Mouse (Mus musculus): ENCODE data around the gene Optn.
A peak's percentile ranks its signal among the peaks of the same experiment; 100 is the strongest.
"Not testable (repeated sequence)": the region's sequence is repeated elsewhere in the genome, so short reads cannot be mapped to it uniquely, and the experiment has no call there.

Gene Optn

GRCm38 (mm10) chr2:5063299-5064205, at the start of gene Optn:
Gene Optn (minus strand): TSS chr2:5064051.
- DNase-seq = peak; percentile 67

GRCm38 (mm10) chr2:5112785-5113291, 49.0 kb upstream of the Optn start:
- DNase-seq = no peak

GRCm38 (mm10) chr2:5102891-5103290, 39.0 kb upstream of the Optn start:
- no peak for DNase-seq

GRCm38 (mm10) chr2:5101743-5102245, 37.9 kb upstream of the Optn start:
- DNase-seq = no peak

GRCm38 (mm10) chr2:5099176-5099575, 35.3 kb upstream of the Optn start:
- no peak for DNase-seq

- peak; percentile 7 for DNase-seq
Observed at GRCm38 (mm10) chr2:5097786-5098445, 34.1 kb upstream of the Optn start.

GRCm38 (mm10) chr2:5095316-5095715, 31.5 kb upstream of the Optn start:
- no peak for DNase-seq

DNA sequence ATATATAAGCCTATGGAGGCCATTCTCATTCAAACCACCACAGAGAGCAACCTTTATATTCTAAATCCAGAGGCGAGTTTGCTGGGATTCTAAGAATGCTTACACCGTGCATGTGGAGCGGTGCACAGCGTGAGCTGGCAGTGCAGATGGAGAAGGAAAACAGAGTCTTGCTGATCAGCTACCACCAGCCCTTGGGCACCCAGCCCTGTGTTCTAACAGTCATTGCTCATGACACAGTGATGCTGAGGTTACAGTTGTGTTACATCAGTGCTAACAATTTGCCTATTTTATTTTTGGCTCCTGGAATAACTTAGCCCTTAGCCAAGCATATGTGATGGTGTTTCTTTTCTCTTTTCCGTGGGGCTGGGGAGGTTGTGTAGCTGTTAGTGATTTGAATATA, 31.0 kb upstream of the Optn start:
- DNase-seq = no peak

DNA sequence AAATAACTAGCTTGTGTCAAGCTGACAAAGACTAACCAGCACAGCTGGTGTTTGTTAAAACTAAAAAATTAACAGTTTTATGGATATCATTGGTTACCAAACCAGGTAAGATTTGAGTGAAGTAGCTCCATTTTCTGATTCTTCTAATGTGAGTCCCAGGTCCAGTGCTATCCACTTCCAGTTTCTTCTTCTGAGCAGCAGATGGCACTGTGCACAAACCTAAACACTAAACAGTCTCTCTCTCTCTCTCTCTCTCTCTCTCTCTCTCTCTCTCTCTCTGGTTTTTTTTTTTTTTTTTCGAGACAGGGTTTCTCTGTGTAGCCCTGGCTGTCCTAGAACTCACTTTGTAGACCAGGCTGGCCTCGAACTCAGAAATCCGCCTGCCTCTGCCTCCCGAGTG, 26.5 kb upstream of the Optn start:
- DNase-seq = not testable (repeated sequence)

- DNase-seq = no peak
Observed at GRCm38 (mm10) chr2:5087667-5088066, 23.8 kb upstream of the Optn start.

- DNase-seq = no peak
Observed at GRCm38 (mm10) chr2:5083739-5084138, 19.9 kb upstream of the Optn start.

DNA sequence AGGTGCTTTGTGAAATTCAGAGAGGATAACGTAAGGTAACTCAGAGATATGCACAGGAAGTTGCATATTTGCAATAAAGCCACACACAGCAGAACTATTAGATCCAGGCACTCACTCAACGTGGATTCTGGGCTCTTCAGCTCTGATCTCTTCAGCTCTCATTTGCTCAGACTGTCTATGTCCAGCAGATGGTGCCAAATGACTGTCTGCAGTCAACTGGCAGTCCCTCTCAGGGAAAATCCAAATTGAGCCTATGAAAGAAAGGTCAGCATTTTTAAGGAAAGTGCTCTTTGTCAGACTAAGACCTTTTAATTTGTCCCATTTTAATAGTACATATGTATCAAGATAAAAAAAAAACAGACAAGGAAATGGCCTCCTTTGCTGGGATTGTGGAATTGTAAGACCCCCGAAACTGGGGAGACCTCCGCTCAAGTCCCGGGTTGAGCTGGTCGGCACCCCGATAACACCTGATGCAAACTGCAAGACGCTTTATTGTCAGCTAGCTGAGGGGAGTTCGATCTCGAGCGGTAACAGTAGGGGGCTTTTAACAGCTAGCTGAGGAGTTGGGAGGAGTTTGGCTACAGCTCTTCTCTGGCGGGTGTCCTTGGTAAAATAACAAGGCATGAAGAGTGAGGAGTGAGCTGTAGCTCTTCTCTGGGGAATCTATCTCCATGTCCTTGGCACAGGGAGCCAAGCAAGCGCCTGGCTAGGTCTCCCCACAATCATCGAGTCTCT, 16.4 kb upstream of the Optn start:
- no peak for DNase-seq

DNA sequence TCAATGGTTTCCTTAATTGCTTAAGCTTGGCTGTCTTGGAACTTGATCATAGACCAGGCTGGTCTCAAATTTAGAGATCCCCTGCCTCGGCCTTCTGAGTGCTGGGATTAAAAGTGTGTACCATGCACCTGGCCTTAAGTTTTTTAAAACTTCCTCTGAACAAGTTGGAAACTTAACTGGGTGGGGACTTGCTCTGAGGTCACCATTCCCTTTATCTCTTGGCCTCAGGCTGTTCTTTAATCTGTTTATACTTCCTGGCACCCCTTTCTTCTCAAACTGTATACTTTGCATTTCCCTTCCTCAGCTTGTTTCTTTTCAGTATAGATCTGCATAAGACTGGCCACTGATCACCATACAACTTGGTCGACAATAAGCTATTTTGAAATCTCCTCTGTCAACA, 14.1 kb upstream of the Optn start:
- DNase-seq = no peak

DNA sequence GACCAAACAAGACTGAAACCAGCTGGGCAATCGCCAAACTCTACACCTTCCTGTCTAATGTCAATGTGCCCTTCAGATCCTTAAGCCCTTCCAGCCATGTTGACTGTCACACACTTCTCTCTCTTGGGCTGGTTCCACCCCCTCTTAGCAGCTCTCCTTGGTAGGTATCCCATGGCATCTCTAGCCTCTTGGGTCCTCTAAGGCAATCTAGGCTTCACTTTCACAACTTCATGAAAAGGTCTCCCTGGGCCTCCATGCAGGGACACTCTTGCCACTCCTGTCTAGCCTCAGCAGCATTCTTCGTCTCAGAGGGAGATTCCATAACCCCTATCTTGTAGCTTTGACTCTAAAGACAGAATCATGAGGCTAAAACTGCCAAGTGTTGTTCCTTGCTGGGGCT, 13.6 kb upstream of the Optn start:
- DNase-seq = no peak

- DNase-seq = no peak
Observed at GRCm38 (mm10) chr2:5075856-5076255, 12.0 kb upstream of the Optn start.

- no peak for DNase-seq
Observed at GRCm38 (mm10) chr2:5075432-5075831, 11.6 kb upstream of the Optn start.

DNA sequence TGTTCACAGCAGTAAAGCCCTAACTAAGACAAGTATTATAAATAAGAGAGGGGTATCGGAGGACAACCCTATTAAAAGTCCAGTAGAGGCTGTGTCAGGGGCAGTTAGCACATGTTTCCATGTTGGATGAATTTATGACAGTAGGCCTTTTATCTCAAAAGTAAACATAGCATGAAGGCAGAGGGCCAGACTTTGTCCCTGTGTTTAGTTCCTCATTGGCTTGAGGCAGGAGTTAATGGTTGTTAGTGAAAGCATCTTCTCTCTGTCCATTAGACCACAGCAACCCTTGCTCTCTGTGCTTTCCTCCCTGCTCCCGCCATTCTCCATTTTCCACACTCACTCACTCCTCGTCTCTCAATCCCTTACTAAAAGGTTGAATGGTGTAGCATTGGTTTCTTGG, 9.9 kb upstream of the Optn start:
- DNase-seq = no peak

- no peak for DNase-seq
Observed at GRCm38 (mm10) chr2:5067951-5068350, 4.1 kb upstream of the Optn start.

- not testable (repeated sequence) for DNase-seq
Observed at GRCm38 (mm10) chr2:5067254-5067653, 3.4 kb upstream of the Optn start.

- no peak for DNase-seq
Observed at GRCm38 (mm10) chr2:5064247-5064646, 396 bp upstream of the Optn start.

DNA sequence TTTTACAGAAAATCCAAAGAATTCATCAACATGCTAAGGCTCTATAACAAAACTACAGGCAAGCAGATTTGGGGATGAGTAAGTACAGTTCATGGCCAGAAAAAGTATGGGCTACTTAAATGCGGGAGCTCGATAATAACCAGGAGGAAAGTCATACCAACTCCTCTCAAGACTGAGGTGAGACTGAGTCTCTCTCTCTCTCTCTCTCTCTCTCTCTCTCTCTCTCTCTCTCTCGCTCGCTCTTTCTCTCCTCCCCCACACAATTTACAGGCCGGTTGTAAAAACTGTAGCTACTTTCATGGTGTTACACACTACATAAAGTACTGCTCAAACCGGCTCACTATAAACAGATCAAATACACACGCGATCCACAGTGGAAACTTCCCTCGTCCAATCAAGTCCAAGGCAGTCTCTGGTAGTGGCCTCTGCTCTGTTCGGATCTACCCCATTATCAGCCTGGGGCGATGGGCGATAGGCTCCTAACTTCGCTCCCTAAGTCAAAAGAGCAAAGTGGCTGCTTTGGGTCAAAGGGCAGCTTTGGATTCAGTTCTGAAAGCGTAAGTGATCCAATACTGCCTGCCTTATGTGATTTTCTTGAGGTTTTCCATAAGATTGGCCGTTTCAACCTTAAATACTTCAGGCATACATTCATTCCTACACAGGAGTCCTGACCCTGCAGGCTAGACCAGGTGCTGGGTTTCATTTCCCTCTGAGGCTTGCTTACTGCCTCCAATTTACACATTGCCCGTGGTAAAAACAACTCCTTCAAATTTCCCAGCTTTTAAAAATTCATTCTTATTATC, 1.2 kb downstream of the Optn start:
- DNase-seq = no peak

GRCm38 (mm10) chr2:5061133-5061708, 2.6 kb downstream of the Optn start:
- DNase-seq = no peak

Data from thymus, postnatal 25 days (tissue).